Mouse (Mus musculus) MEL (cell line): ENCODE data around the gene Tgm2.

Experiments
- CTCF ChIP-seq, 3 experiments: IDR thresholded peaks in 2 of 3; conservative IDR thresholded peaks in 1 of 3; 2 replicates each; pipeline ENCODE4 v1.5.1; 2011 to 2012; ENCODE audit warnings: low read length in 3 of 3, low read depth in 2 of 3, mild to moderate bottlenecking in 2 of 3, improper control_type of control experiment in 1 of 3, inconsistent platforms in 1 of 3, mixed read lengths in 1 of 3, moderate library complexity in 1 of 3; ENCODE audit not compliant: control insufficient read depth in 1 of 3, insufficient read depth in 1 of 3, poor library complexity in 1 of 3, severe bottlenecking in 1 of 3
- E2F4 ChIP-seq: IDR thresholded peaks from 2 replicates; pipeline ENCODE4 v1.6.1; 2011; ENCODE audit warnings: low read depth, low read length, improper control_type of control experiment, borderline replicate concordance
- EP300 ChIP-seq, 2 experiments: IDR thresholded peaks; 2 replicates each; pipeline ENCODE4 v1.6.1; 2011; ENCODE audit warnings: improper control_type of control experiment in 2 of 2, low read length in 2 of 2, low read depth in 1 of 2, mild to moderate bottlenecking in 1 of 2
- GATA1 ChIP-seq: IDR thresholded peaks from 2 replicates; pipeline ENCODE4 v1.6.1; 2011; ENCODE audit warnings: low read depth, low read length, improper control_type of control experiment
- MAX ChIP-seq: IDR thresholded peaks from 2 replicates; pipeline ENCODE4 v1.6.1; 2011; ENCODE audit warnings: low read length, improper control_type of control experiment
- MEF2A ChIP-seq: IDR thresholded peaks from 2 replicates; pipeline ENCODE4 v1.6.1; 2014; ENCODE audit warnings: low read depth, mild to moderate bottlenecking, inconsistent platforms, low read length, improper control_type of control experiment; ENCODE audit not compliant: poor library complexity, insufficient replicate concordance, severe bottlenecking; ENCODE audit errors: extremely low read depth
- POLR2A ChIP-seq, 2 experiments: IDR thresholded peaks; 2 replicates each; pipeline ENCODE4 v1.6.1; 2011 to 2012; ENCODE audit warnings: low read length in 2 of 2, mild to moderate bottlenecking in 2 of 2, control low read depth in 1 of 2, improper control_type of control experiment in 1 of 2, low read depth in 1 of 2, moderate library complexity in 1 of 2; ENCODE audit not compliant: control insufficient read depth in 1 of 2, insufficient read depth in 1 of 2, poor library complexity in 1 of 2
- UBTF ChIP-seq: IDR thresholded peaks from 2 replicates; pipeline ENCODE4 v1.6.1; 2012; ENCODE audit warnings: low read depth, mild to moderate bottlenecking, inconsistent platforms, low read length, improper control_type of control experiment, moderate library complexity, borderline replicate concordance; ENCODE audit not compliant: insufficient read depth
- ZKSCAN1 ChIP-seq: IDR thresholded peaks from 2 replicates; pipeline ENCODE4 v1.6.1; 2012; ENCODE audit warnings: low read depth, mild to moderate bottlenecking, inconsistent platforms, low read length, improper control_type of control experiment, moderate library complexity

- TF ChIP-seq GATA1 (no peak), E2F4 (no peak), EP300 (IDR thresholded peaks at IDR 0.05; ENCODE audit: low read depth in 1 of 2, low read length in 2 of 2) (no peak), UBTF (no peak), POLR2A (IDR thresholded peaks at IDR 0.05; ENCODE audit: control insufficient read depth in 1 of 2, insufficient read depth in 1 of 2, low read depth in 1 of 2, low read length in 2 of 2, poor library complexity in 1 of 2) (no peak), MAX (no peak), CTCF (IDR thresholded peaks at IDR 0.05 in 2 of 3, conservative IDR thresholded peaks at IDR 0.05 in 1 of 3; ENCODE audit: control insufficient read depth in 1 of 3, insufficient read depth in 1 of 3, low read depth in 2 of 3, low read length in 3 of 3, poor library complexity in 1 of 3, severe bottlenecking in 1 of 3) (no peak), MEF2A (no peak), ZKSCAN1 (no peak)
Measured at GRCm38 (mm10) chr2:158104966-158105365, 41.3 kb downstream of the Tgm2 start.
